Mouse (Mus musculus): ENCODE measurements at regions not wholly inside any gene's neighbourhood (a gene's known extent, or its start where the extent isn't known, plus 50 kb on each side); places are given as distances from the start of the nearest gene placed in this dataset.

GRCm38 (mm10) chr2:75137983-75138745 lies 312.6 kb downstream of the Mtx2 start:
- peak; percentile 51 to 67 for DNase-seq (ENCODE audit: low read depth in 2 of 2, low spot score in 2 of 2)

- DNase-seq (ENCODE audit: low read depth in 2 of 2, low spot score in 2 of 2), result no peak
These were observed 313.1 kb downstream of the Mtx2 start for GRCm38 (mm10) chr2:75138746-75139060.

- no peak for DNase-seq (ENCODE audit: low read depth in 2 of 2, low spot score in 2 of 2)
These were observed 313.9 kb downstream of the Mtx2 start for GRCm38 (mm10) chr2:75139544-75139943.

- DNase-seq (ENCODE audit: low read depth in 2 of 2, low spot score in 2 of 2), result no peak
These were observed 317.1 kb downstream of the Mtx2 start for GRCm38 (mm10) chr2:75142675-75143074.

GRCm38 (mm10) chr2:75144861-75145260 lies 319.3 kb downstream of the Mtx2 start:
- DNase-seq (ENCODE audit: low read depth in 2 of 2, low spot score in 2 of 2), result no peak

GRCm38 (mm10) chr2:75146256-75146655 lies 320.7 kb downstream of the Mtx2 start:
- DNase-seq (ENCODE audit: low read depth in 2 of 2, low spot score in 2 of 2), result no peak

GRCm38 (mm10) chr2:75147399-75147798 lies 321.8 kb downstream of the Mtx2 start:
- no peak for DNase-seq (ENCODE audit: low read depth in 2 of 2, low spot score in 2 of 2)

- no peak for DNase-seq (ENCODE audit: low read depth in 2 of 2, low spot score in 2 of 2)
These were observed 322.4 kb downstream of the Mtx2 start for GRCm38 (mm10) chr2:75147967-75148366.

- DNase-seq (ENCODE audit: low read depth in 2 of 2, low spot score in 2 of 2), result no peak
These were observed 323.4 kb downstream of the Mtx2 start for GRCm38 (mm10) chr2:75149036-75149435.

- no peak for DNase-seq (ENCODE audit: low read depth in 2 of 2, low spot score in 2 of 2)
These were observed 324.0 kb downstream of the Mtx2 start for GRCm38 (mm10) chr2:75149562-75149961.

- peak; percentile 22 to 37 for DNase-seq (ENCODE audit: low read depth in 2 of 2, low spot score in 2 of 2)
These were observed 325.4 kb downstream of the Mtx2 start for GRCm38 (mm10) chr2:75150986-75151385.

GRCm38 (mm10) chr2:75151519-75151918 lies 325.9 kb downstream of the Mtx2 start:
- DNase-seq (ENCODE audit: low read depth in 2 of 2, low spot score in 2 of 2), result no peak

- DNase-seq (ENCODE audit: low read depth in 2 of 2, low spot score in 2 of 2), result peak; percentile 35 to 51
These were observed 326.9 kb downstream of the Mtx2 start for GRCm38 (mm10) chr2:75152477-75152990.

- DNase-seq (ENCODE audit: low read depth in 2 of 2, low spot score in 2 of 2), result no peak
These were observed 328.8 kb downstream of the Mtx2 start for GRCm38 (mm10) chr2:75154448-75154847.

GRCm38 (mm10) chr2:75158581-75158980 lies 333.0 kb downstream of the Mtx2 start:
- no peak for DNase-seq (ENCODE audit: low read depth in 2 of 2, low spot score in 2 of 2)

- no peak for DNase-seq (ENCODE audit: low read depth in 2 of 2, low spot score in 2 of 2)
These were observed 335.5 kb downstream of the Mtx2 start for GRCm38 (mm10) chr2:75161075-75161474.

GRCm38 (mm10) chr2:75164987-75165386 lies 339.4 kb downstream of the Mtx2 start:
- DNase-seq (ENCODE audit: low read depth in 2 of 2, low spot score in 2 of 2), result no peak

- DNase-seq (ENCODE audit: low read depth in 2 of 2, low spot score in 2 of 2), result no peak
These were observed 350.7 kb downstream of the Mtx2 start for GRCm38 (mm10) chr2:75176267-75176666.

- DNase-seq (ENCODE audit: low read depth in 2 of 2, low spot score in 2 of 2), result no peak
These were observed 357.7 kb downstream of the Mtx2 start for GRCm38 (mm10) chr2:75183293-75183692.

GRCm38 (mm10) chr2:75202587-75203220 lies 377.1 kb downstream of the Mtx2 start:
- no peak for DNase-seq (ENCODE audit: low read depth in 2 of 2, low spot score in 2 of 2)

GRCm38 (mm10) chr2:75208821-75209758 lies 383.5 kb downstream of the Mtx2 start:
- DNase-seq (ENCODE audit: low read depth in 2 of 2, low spot score in 2 of 2), result no peak

Measured in CD8-positive naive resting alpha-beta T cell, adult 2 months (primary cell).